Mouse (Mus musculus): ENCODE measurements around the gene Srxn1. TPM values are rescaled to one million over a fixed set of nuclear protein-coding genes. Genes with fewer than 3 reads are reported as not detected.

The Srxn1 gene
- polyA plus RNA-seq, 1 experiment, result 50.3 TPM

GRCm38 (mm10) chr2:152112490-152112889 lies 7.2 kb downstream of the Srxn1 start:
- TF ChIP-seq POLR2A (IDR thresholded peaks at IDR 0.05; ENCODE audit: control insufficient read depth, extremely low read depth, insufficient read depth, low read length, poor library complexity), result no peak
- TF ChIP-seq CTCF (IDR thresholded peaks at IDR 0.05; ENCODE audit: borderline replicate concordance, control insufficient read depth, extremely low read depth, insufficient read depth, low read length, poor library complexity), result no peak
- H3K4me1 ChIP-seq (replicated peaks; ENCODE audit: control insufficient read depth, insufficient read depth, low read length), result peaks cover 4% of the 10 kb centered on the region
- no peak overlapping the region for H3K27ac ChIP-seq (ENCODE audit: control insufficient read depth, insufficient read depth, low read length)
- no peak for DNase-seq
- no peaks in the 10 kb centered on the region for H3K36me3 ChIP-seq (ENCODE audit: control insufficient read depth, insufficient read depth, low read length)
- H3K27me3 ChIP-seq (ENCODE audit: control insufficient read depth, insufficient read depth, low read length), result no peaks in the 10 kb centered on the region; the same call in 1 of the 2 replicates
- WGBS, result 49% methylated on average over 5 of the region's 5 CpGs
- H3K4me3 ChIP-seq (ENCODE audit: control insufficient read depth, insufficient read depth, low read length), result no peak overlapping the region

- no peak overlapping the region for H3K4me3 ChIP-seq (ENCODE audit: control insufficient read depth, insufficient read depth, low read length)
- DNase-seq, result no peak
- TF ChIP-seq CTCF (IDR thresholded peaks at IDR 0.05; ENCODE audit: borderline replicate concordance, control insufficient read depth, extremely low read depth, insufficient read depth, low read length, poor library complexity) (no peak), POLR2A (IDR thresholded peaks at IDR 0.05; ENCODE audit: control insufficient read depth, extremely low read depth, insufficient read depth, low read length, poor library complexity) (no peak)
- H3K27me3 ChIP-seq (ENCODE audit: control insufficient read depth, insufficient read depth, low read length), result no peaks in the 10 kb centered on the region; the same call in 1 of the 2 replicates
- no peaks in the 10 kb centered on the region for H3K36me3 ChIP-seq (ENCODE audit: control insufficient read depth, insufficient read depth, low read length)
- H3K4me1 ChIP-seq (replicated peaks; ENCODE audit: control insufficient read depth, insufficient read depth, low read length), result peaks cover 4% of the 10 kb centered on the region
- WGBS, result 10% methylated on average over 10 of the region's 10 CpGs
- H3K27ac ChIP-seq (ENCODE audit: control insufficient read depth, insufficient read depth, low read length), result no peak overlapping the region
Observed at GRCm38 (mm10) chr2:152112970-152113369, 7.7 kb downstream of the Srxn1 start.

GRCm38 (mm10) chr2:152114057-152114975 lies 9.0 kb downstream of the Srxn1 start:
- DNase-seq, result no peak
- Histone ChIP-seq H3K4me1 (replicated peaks; ENCODE audit: control insufficient read depth, insufficient read depth, low read length) (peaks cover 4% of the 10 kb centered on the region), H3K27ac (ENCODE audit: control insufficient read depth, insufficient read depth, low read length) (no peak overlapping the region), H3K36me3 (ENCODE audit: control insufficient read depth, insufficient read depth, low read length) (no peaks in the 10 kb centered on the region), H3K27me3 (ENCODE audit: control insufficient read depth, insufficient read depth, low read length) (no peaks in the 10 kb centered on the region; the same call in 1 of the 2 replicates), H3K4me3 (ENCODE audit: control insufficient read depth, insufficient read depth, low read length) (no peak overlapping the region)
- TF ChIP-seq POLR2A (IDR thresholded peaks at IDR 0.05; ENCODE audit: control insufficient read depth, extremely low read depth, insufficient read depth, low read length, poor library complexity) (no peak), CTCF (IDR thresholded peaks at IDR 0.05; ENCODE audit: borderline replicate concordance, control insufficient read depth, extremely low read depth, insufficient read depth, low read length, poor library complexity) (no peak)
- 41% methylated on average over 36 of the region's 36 CpGs for WGBS

GRCm38 (mm10) chr2:152117694-152118093 lies 12.4 kb downstream of the Srxn1 start:
- Histone ChIP-seq H3K4me1 (replicated peaks; ENCODE audit: control insufficient read depth, insufficient read depth, low read length) (peaks cover 4% of the 10 kb centered on the region), H3K27me3 (ENCODE audit: control insufficient read depth, insufficient read depth, low read length) (no peaks in the 10 kb centered on the region; the same call in 1 of the 2 replicates), H3K4me3 (ENCODE audit: control insufficient read depth, insufficient read depth, low read length) (no peak overlapping the region), H3K27ac (ENCODE audit: control insufficient read depth, insufficient read depth, low read length) (no peak overlapping the region), H3K36me3 (ENCODE audit: control insufficient read depth, insufficient read depth, low read length) (no peaks in the 10 kb centered on the region)
- TF ChIP-seq CTCF (IDR thresholded peaks at IDR 0.05; ENCODE audit: borderline replicate concordance, control insufficient read depth, extremely low read depth, insufficient read depth, low read length, poor library complexity) (no peak), POLR2A (IDR thresholded peaks at IDR 0.05; ENCODE audit: control insufficient read depth, extremely low read depth, insufficient read depth, low read length, poor library complexity) (no peak)
- 86% methylated on average over 7 of the region's 7 CpGs for WGBS
- no peak for DNase-seq

- no peaks in the 10 kb centered on the region; the same call in 1 of the 2 replicates for H3K27me3 ChIP-seq (ENCODE audit: control insufficient read depth, insufficient read depth, low read length)
- WGBS, result 80% methylated on average over 6 of the region's 6 CpGs
Observed at GRCm38 (mm10) chr2:152119228-152119865, 14.0 kb downstream of the Srxn1 start.

GRCm38 (mm10) chr2:152122896-152123295 lies 17.6 kb downstream of the Srxn1 start:
- DNase-seq, result no peak
- TF ChIP-seq POLR2A (IDR thresholded peaks at IDR 0.05; ENCODE audit: control insufficient read depth, extremely low read depth, insufficient read depth, low read length, poor library complexity) (no peak), CTCF (IDR thresholded peaks at IDR 0.05; ENCODE audit: borderline replicate concordance, control insufficient read depth, extremely low read depth, insufficient read depth, low read length, poor library complexity) (no peak)
- Histone ChIP-seq H3K4me3 (ENCODE audit: control insufficient read depth, insufficient read depth, low read length) (no peak overlapping the region), H3K27me3 (ENCODE audit: control insufficient read depth, insufficient read depth, low read length) (no peaks in the 10 kb centered on the region), H3K4me1 (replicated peaks; ENCODE audit: control insufficient read depth, insufficient read depth, low read length) (no peaks in the 10 kb centered on the region), H3K36me3 (ENCODE audit: control insufficient read depth, insufficient read depth, low read length) (no peaks in the 10 kb centered on the region), H3K27ac (ENCODE audit: control insufficient read depth, insufficient read depth, low read length) (no peak overlapping the region)
- WGBS, result 76% methylated on average over 9 of the region's 9 CpGs

More at GRCm38 (mm10) chr2:152119228-152119865, 14.0 kb downstream of the Srxn1 start:
- H3K4me1 ChIP-seq (replicated peaks; ENCODE audit: control insufficient read depth, insufficient read depth, low read length), result no peaks in the 10 kb centered on the region
- no peak overlapping the region for H3K27ac ChIP-seq (ENCODE audit: control insufficient read depth, insufficient read depth, low read length)
- H3K36me3 ChIP-seq (ENCODE audit: control insufficient read depth, insufficient read depth, low read length), result no peaks in the 10 kb centered on the region
- TF ChIP-seq POLR2A (IDR thresholded peaks at IDR 0.05; ENCODE audit: control insufficient read depth, extremely low read depth, insufficient read depth, low read length, poor library complexity) (no peak), CTCF (IDR thresholded peaks at IDR 0.05; ENCODE audit: borderline replicate concordance, control insufficient read depth, extremely low read depth, insufficient read depth, low read length, poor library complexity) (no peak)
- H3K4me3 ChIP-seq (ENCODE audit: control insufficient read depth, insufficient read depth, low read length), result no peak overlapping the region
- no peak for DNase-seq

All from thymus, adult 2 months (tissue).